Mouse (Mus musculus) yolk sac, embryonic 10.5 days (tissue): Measurements from ENCODE around the gene Ssc5d.
A peak's percentile ranks its signal among the peaks of the same experiment; 100 is the strongest.

Experiments
- DNase-seq: peaks from one replicate; pipeline ENCODE4 v3.0.0-alpha.2; 2017; ENCODE audit warnings: low spot score

The Ssc5d gene

DNA sequence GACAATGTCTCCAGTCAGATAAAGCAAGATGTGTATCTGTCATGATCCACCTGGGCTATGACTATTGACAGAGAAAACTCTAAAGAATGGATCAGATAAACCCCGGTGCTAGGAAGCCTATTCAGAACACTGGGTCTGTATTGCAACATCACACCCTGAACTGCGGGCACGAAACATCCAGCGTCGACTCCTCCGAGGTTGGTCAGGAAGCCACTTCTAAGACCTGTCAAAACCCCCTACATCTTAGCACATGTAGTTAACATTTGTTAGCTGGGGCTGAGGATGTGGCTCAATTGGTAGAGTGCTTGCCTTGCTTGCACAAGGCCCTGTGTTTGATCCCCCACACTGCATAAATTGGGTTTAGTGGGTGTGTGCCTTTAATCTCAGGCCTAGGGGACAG is 22.8 kb downstream of the Ssc5d start:
- DNase-seq: no peak

DNA sequence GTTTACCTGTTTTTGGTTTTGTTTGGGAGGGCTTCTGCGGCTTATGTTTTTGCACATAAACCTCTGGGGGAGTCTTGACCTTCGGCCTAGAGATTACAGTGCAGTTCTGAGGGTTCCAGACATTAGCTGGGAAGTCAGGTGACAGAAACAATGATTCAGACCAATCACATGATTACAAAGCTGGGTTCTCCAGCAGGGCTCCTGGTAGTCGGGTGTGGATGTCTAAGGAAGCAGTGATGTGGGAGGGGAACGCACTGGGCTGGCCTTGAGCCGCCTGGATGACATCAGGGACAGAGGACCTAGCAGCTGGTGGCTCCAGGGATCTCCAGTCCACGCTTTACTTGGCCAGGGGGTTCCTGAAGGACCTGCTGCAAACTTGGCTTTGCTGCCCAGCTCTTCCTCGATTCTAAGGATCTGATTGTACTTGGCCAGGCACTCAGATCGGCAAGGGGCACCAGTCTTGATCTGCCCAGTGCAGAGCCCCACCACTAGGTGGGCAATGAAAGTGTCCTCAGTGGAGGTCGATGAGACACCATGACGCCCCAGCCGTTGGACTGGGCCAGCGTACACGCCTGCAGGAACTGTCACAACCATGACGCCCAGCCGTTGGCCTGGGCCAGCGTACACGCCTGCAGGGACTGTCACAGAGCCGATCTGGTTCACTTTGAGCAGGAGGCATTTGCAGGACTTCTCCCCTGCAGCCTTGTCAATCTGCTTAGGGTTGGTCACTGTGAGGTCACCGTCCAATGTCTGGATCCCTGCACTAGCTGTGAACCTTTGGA is 25.2 kb downstream of the Ssc5d start:
- DNase-seq: no peak

DNA sequence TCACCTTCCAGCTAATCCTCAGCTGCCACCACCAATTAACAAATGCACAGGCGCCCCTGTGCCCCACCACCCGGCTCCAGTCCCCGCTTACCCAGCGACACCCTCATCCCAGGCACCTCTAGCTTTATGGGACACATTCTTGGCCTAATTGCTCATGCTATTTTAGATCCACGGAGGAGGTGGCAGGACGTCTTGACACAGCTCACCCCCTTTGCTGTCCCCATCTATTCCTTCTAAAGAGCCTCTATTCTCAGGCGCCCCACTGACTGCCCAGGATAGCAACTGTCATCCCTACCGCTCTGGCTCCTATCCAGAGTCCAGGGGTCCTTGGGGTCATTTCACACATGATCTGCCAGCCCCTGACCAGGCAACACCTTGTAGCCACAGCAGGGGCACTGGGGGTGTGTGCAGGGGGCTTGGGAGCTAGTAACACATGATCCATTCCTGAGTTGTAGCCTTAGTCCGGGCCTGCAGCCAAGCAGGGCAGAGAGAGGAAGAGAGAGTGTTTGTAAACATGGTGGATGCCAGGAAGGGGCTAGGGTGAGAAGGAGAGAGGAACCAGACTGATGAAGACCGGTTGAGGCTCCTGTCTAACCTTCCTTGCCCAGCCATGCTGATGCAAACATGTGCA is 28.3 kb downstream of the Ssc5d start:
- no peak for DNase-seq

DNA sequence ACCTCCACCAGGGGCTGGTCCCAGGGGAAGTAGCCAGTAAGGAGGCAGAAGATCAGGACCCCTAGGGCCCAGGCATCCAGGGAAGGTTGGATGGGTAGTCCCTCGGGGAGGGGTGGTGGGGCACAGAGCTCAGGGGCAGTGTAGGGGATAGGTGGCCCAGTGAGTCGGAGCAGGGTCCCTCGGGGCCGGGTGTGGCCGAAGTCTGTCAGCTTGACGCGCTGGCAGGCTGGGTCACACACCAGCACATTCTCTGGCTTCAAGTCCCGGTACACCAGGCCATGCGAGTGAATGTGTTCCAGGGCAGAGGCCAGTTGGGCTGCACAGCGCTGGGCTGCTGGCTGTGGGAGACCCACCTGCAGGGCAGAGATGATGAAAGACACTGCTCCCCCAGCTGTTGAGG is 31.8 kb downstream of the Ssc5d start:
- no peak for DNase-seq

DNA sequence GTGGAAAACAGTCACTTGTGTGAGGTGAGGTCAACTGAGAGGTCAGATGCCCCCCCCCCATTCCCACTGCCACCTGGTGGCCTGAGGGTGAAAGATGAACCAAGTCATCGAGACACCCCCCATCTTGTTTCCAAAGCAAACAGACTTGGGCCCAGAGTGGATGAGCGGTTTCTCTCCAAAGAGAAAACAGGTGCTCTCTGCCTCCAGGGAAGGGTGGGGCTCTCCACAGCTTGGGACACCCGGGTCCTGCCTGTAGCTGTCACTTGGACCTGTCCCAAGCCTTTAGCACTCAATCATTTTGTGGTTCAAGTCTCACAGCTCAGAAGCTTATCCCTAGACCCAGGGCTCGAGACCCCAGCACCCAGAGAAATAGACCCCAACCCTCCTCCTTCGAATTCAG is 37.9 kb downstream of the Ssc5d start:
- no peak for DNase-seq

DNA sequence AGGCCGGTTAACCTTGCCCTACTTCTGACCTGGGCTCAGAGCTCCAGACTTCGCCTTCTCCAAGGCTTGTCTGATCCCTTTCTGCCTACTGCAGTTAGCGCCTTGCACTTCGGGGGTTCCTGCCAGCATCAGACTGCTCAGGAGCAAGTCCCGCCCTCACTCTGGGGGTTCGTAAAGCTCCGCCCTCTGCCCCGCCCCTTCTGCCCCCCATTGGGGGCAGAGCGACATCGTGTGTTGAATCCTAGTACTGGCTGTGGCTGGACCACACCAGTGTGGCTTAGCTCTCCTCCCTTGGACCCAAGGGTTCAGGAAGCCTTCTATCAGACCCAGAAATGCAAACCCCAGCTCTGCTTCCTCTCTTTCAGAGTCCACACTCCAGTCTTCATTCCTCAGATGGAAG is 38.7 kb downstream of the Ssc5d start, which contains the start of gene Sbk2:
Gene Sbk2, minus strand, starts transcription at position 135 of the 400 bp plus-strand sequence.
- DNase-seq: peak; percentile 18

DNA sequence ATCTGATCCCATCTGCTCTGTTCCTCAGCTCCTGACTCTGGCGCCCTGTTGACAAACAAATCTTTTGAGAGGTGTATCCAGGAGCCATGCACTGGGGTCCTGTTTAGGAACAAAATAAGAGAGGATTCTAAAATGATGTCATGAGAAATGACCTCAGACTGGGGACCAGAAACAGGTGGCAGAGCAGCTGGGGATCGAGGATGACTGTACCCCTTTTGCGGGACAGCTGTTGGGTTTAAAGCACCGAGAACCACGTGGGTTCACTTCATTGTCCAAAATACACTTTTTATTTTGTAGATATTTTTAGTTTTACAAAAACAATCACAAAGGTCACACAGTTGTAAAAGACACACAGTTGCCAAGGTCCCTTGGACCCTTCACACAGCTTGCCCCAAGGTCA is 39.4 kb downstream of the Ssc5d start:
- DNase-seq: no peak

DNA sequence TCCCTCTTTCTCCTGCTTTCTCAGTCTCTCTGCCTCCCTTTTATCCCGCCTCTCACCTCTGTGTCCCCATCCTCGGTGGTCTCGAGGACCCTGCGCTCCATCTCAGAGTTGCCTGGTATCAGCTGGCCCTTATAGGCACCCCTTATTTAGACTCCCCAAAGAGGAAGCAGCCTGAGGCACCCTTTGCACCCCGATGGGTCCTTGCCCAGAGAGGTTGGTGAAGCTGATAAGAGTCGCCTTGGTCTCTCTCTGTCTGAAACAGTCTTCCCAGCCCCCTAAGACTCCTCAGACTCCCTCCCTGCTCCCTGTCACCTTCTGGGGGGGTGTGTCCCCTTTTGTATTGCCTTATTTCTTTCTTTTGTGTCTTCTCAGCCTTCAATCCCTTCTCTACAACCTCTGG is 45.5 kb downstream of the Ssc5d start, which contains the start of gene Sbk3:
Gene Sbk3, minus strand, starts transcription at position 101 of the 400 bp plus-strand sequence.
- no peak for DNase-seq

DNA sequence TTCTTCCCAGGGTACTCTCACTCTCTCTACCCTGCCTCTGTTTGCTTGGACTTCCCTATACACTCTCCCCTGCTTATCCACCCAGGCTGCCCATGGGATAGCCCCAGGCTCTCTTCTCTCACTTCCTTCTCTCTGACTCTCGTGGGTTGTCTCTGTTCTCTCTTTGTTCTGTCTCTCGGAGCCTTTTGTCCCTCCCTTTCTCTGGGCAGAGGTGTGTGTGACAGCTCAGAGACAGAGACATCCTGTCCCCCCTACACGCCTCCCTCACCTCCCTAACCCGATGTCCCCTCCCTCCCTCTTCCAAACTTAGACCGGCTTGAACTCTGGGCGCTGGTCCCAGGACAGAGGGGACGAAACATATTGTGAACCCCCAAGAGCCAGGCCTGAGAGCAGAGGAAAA is 46.1 kb downstream of the Ssc5d start:
- DNase-seq: no peak

DNA sequence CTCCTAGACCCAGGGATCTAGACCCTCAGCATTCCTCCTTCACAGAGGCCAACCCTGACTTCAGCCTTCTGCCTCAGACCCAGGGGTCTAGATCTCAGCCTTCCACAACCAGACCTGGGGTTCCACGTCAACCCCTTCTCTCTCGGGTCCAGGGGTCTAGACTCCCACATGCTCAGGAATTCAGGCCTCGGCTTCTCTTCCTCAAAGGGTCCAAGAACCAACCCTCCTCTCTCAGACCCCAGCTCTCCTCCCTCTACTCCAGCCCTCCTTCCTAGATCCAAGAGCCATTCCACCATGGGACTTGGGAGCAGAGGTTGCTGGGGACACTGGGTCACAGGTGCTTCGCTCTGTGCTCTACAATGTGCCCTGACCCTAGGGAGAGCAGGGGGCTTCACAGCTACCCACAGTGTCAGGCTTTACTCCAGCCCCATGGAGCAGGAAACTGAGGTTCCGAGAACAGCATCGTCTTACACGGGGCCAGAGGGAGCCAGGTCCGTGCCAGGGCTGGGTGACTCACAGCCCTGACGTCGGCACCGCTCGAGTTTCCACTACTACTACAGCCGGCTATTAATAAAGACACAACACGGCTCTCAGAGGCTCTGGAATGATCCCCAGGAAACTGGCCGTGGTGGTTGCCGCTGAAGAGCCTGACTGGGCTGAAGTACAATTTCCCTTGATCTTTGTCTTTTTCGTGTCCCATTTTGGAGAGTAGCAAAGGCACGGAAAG is 46.9 kb downstream of the Ssc5d start:
- DNase-seq: no peak

DNA sequence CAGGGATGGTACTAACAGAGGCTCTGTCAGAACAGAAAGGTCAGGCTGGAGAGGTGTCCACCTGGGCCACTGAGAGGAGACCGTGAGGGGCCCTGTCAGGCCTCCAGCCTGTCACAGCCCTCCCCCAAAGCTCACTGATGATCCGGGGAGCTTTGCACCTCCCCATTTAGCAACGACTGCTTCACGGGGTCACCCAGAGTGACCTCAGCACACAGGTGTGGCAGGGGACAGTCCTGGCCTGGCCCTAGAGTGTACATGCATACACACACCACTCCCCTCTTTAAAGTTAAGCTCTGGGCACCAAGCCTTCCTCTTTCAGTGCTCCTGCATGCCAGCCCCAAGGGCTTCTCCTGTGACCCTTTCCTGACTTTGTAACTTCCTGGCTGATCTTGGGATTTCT is 49.9 kb downstream of the Ssc5d start:
- no peak for DNase-seq

DNA sequence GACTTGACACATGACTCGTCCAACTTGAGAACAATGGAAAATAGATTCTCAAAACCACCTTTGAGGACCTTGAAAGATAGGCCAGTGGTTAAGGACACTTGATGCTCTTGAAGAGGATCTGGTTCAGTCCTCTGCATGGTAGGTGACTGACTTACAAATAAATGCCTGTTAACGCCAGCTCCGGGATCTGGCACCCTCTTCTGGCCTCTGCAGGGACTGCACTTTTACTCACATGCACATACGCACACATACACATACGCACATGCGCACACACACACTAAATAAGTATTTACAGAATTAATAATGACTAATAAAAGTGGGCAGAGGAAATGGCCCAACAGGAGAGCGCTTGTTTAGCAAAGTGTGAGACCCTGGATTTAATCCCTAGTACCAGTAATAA is 51.2 kb downstream of the Ssc5d start:
- no peak for DNase-seq

DNA sequence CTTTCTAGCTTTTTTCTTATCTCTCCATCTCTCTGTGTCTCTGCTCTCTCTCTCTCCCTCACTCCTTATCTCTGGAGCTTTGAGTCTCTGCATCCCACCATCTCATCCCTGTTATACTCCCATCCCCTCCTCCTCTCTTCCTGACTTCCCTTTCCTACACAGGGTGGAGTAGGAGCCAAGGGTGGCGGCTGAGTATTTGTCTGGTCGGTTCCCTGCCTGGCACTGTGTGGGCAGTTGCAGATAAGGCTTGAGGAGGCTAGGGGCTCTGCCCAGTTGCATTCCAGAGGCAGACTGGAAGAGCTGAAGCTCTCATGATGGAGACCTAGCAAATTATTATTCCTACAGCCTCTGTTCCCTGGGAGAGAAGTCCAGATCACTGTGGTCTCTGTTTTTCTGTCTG is 62.7 kb downstream of the Ssc5d start:
- DNase-seq: no peak

DNA sequence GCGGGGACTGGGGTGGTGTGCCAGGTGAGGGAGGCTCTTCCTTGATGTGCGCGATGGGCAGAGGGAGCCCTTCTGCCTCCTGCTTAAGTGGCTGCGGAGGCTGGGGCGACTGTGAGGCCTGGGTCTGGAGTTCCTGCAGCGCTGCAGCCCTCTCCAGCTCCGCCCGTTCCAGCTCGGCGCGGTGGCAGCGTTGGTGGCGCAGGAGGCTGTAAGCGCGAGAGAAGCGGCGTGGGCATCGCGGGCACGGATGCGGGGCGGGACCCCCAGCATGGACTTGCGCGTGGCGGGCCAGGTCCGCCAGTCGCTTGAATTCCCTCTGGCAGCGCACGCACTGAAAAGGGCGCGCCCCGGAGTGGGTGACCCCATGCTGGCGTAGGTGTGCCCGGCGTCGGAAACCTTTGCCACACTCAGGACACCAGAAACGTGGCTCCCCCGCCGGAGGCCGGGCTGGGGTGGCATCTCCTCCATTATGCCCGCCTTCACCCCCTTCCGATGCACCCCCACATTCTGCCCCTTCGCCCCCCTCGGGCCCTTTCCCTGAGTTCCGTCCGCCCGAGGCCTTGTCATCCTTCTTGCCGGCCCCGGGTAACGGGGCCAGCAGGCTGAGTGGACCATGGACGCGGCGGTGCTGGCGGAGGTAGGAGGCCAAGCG is 67.9 kb downstream of the Ssc5d start:
- DNase-seq: no peak

DNA sequence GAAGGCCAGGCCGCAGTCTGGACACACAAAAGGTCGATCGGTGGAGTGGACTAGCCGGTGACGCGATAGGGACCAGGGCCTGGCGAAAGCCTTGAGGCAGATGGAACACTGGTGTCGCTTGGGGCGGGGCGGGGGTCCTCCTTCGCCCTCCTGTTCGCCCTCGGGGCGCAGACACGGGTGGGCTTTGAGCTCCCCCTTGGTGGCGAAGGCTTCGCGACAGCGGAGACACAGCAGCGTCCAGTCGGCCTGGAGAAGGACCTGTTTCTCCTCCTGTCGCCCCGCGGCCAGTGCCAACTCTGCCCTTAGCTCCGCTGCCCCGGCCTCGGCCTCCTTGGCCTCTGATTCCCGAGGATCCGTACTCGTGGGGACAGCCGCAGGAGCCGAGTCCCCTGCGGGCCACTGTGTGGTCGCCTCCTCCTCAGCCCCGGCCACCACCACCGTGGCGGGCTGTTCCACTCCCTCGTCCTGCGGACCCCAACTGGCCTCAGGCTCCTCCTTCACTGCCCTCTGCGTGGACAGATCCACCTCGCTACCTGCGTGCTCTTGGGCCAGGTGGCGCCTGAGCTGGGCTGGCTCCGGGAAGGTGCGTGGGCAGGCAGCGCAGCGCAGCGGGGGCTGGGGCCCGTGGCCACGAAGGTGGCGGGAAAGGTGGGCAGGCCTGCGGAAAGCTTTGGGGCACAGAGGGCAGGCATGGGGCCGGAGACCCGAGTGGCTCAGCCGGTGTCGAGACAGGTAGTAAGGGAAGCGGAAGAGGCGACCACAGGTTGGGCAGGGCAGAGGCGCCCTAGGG is 68.6 kb downstream of the Ssc5d start:
- DNase-seq: no peak
